Mouse (Mus musculus): ENCODE results near the gene Ccdc80.

- no peak for TF ChIP-seq POLR2A (IDR thresholded peaks at IDR 0.05; ENCODE audit: borderline replicate concordance, insufficient read depth, low read length)
- no peak for TF ChIP-seq CTCF (IDR thresholded peaks at IDR 0.05; ENCODE audit: borderline replicate concordance, insufficient read depth, low read depth, low read length)
These were observed 15.1 kb downstream of the Ccdc80 start for GRCm38 (mm10) chr16:45108203-45108878.

Data from cerebellum, adult 2 months (tissue).